Mouse (Mus musculus) neural tube, embryonic 14.5 days (tissue): ENCODE data around the gene 4921536K21Rik. TPM values are rescaled to one million over a fixed set of nuclear protein-coding genes. Genes with fewer than 3 reads are reported as not detected.

Experiments used
- ATAC-seq: fragments of 200-750 bp; cut with Nextera tagmentation; 2 replicates; pipeline ENCODE4 v1.8.0; 2017; ENCODE audit warnings: low read depth, mild to moderate bottlenecking, moderate TSS enrichment, moderate library complexity
- H3K27ac ChIP-seq: fragments of 300-500 bp; sonication (generic); 2 replicates; pipeline ENCODE4 v1.5.1; 2014; ENCODE audit warnings: low read depth, mild to moderate bottlenecking, control low read depth, low read length, moderate library complexity, mixed read lengths
- H3K27me3 ChIP-seq: fragments of 300-500 bp; sonication (generic); 2 replicates; pipeline ENCODE4 v1.6.1; 2014; ENCODE audit warnings: low read length; ENCODE audit not compliant: control insufficient read depth, insufficient read depth
- H3K36me3 ChIP-seq: fragments of 300-500 bp; sonication (generic); 2 replicates; pipeline ENCODE4 v1.6.1; 2014; ENCODE audit warnings: low read length, mixed read lengths; ENCODE audit not compliant: control insufficient read depth, insufficient read depth
- H3K4me1 ChIP-seq: fragments of 300-500 bp; sonication (generic); 2 replicates; pipeline ENCODE4 v1.6.1; 2014; ENCODE audit warnings: low read length; ENCODE audit not compliant: control insufficient read depth, insufficient read depth
- H3K4me2 ChIP-seq: fragments of 300-500 bp; sonication (generic); 2 replicates; pipeline ENCODE4 v1.6.1; 2014; ENCODE audit warnings: mild to moderate bottlenecking, low read depth, low read length, control low read depth
- H3K4me3 ChIP-seq: fragments of 300-500 bp; sonication (generic); 2 replicates; pipeline ENCODE4 v1.5.1; 2014; ENCODE audit warnings: low read depth, low read length, control low read depth, mixed read lengths
- H3K9ac ChIP-seq: fragments of 300-500 bp; sonication (generic); replicated peaks from 2 replicates; pipeline ENCODE4 v1.6.1; 2014; ENCODE audit warnings: low read depth, mild to moderate bottlenecking, control low read depth, low read length, mixed read lengths
- H3K9me3 ChIP-seq: fragments of 300-500 bp; sonication (generic); 2 replicates; pipeline ENCODE4 v1.6.1; 2016; ENCODE audit warnings: low read length; ENCODE audit not compliant: control insufficient read depth
- WGBS: fragments of 180-500 bp; shearing (Covaris S2); extraction: QIAGEN DNeasy Blood & Tissue Kit; methylation state at CpG from one replicate; pipeline ENCODE4 v1.1.7; 2014; 5-methylcytosine and 5-hydroxymethylcytosine counted together
- polyA plus RNA-seq: library from polyadenylated mRNA; unstranded; fragments of >200 nt; fragmentation: Nextera tagmentation; extraction: Ambion mirVana; gene quantifications from 2 replicates; pipeline ENCODE4 v1.2.1, GENCODE M21; 2014

4921536K21Rik gene
- polyA plus RNA-seq, 1 experiment from 2014 or later, result 0.17 TPM

DNA sequence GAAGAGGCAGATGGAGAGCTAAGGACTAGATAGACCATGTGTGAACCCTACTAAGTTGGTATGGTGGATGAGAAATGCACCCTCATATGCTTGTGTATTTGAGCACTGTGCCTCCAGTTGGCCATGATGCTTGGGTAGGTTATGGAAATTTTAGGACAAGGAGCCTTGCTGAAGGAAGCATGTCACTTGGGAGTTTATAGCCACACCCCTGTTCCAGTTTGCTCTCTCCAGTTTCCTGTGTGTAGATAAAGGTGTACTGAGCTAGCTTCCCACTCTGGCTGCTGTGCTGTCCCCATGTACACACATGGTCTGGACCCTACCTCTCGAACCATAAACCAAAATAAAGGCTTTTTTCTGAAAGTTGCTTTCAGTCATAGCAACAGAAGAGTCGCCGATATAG, 40.7 kb downstream of the 4921536K21Rik start:
- no peaks in the 10 kb centered on the region for H3K36me3 ChIP-seq
- H3K4me2 ChIP-seq, result no peak overlapping the region
- no peaks in the 10 kb centered on the region for H3K27me3 ChIP-seq
- no peak overlapping the region for H3K4me3 ChIP-seq
- no peak for ATAC-seq
- no peaks in the 10 kb centered on the region for H3K9me3 ChIP-seq
- 0 out of 2 replicates have a peak, but pooled peaks cover 4% of the 10 kb centered on the region for H3K4me1 ChIP-seq
- no peak overlapping the region for H3K9ac ChIP-seq
- peak overlapping the region; percentile 58; the same call in 1 of the 2 replicates for H3K27ac ChIP-seq
- WGBS, result 91% methylated on average over 3 of the region's 3 CpGs

DNA sequence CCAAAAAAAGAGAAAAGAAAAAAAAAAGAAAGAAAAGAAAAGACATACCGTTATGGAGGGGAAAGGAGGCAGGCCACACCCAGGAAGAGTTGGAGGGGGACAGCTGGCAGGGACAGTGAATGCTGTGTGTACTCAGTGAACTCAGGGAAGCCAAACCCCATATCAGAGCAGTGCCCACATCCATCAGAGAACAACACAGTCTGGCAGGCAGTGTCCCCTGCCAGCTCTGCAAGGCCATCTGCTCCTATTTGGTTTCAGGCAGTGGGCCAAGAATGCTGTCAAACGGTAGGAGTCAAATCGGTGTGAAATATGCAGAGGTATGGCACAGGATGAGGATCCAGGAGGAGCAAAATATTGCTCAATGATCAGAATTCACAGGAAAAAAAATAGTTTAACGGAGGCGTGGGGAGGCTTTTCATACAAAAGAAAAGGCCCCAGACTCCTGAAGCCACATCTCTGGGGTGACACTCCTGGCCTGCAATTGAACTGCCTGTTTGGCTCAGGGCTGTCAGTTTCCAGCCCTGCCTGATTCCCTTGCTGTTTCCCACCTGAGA, 41.3 kb downstream of the 4921536K21Rik start:
- Histone ChIP-seq H3K27me3 (no peaks in the 10 kb centered on the region), H3K4me3 (no peak overlapping the region), H3K4me1 (0 out of 2 replicates have a peak, but pooled peaks cover 4% of the 10 kb centered on the region), H3K36me3 (no peaks in the 10 kb centered on the region), H3K4me2 (no peak overlapping the region), H3K9ac (no peak overlapping the region), H3K27ac (peak overlapping the region; percentile 58), H3K9me3 (no peaks in the 10 kb centered on the region)
- WGBS, result 52% methylated on average over 5 of the region's 5 CpGs
- ATAC-seq, result peak; percentile 93

DNA sequence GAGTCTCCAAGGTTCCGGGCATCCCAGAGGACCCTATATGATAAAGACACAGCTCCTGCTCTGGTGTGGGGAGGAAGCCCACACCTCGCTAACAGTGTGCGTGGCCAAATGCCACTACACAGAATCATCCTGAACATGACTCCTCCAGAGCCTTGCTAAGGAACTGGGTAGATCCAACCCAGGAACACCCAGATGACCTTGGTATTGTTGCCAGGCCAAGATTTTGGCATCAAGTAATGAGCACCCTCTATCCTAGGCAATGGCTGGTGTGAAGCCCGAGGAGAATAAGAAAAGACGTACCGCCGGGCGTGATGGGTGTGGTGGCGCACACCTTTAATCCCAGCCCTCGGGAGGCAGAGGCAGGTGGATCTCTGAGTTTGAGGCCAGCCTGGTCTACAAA, 41.9 kb downstream of the 4921536K21Rik start:
- H3K9ac ChIP-seq, result no peak overlapping the region
- no peak overlapping the region for H3K4me2 ChIP-seq
- 0 out of 2 replicates have a peak, but pooled peaks cover 4% of the 10 kb centered on the region for H3K4me1 ChIP-seq
- 92% methylated on average over 10 of the region's 10 CpGs for WGBS
- peak overlapping the region; percentile 58; the same call in 1 of the 2 replicates for H3K27ac ChIP-seq
- no peaks in the 10 kb centered on the region for H3K9me3 ChIP-seq
- H3K36me3 ChIP-seq, result no peaks in the 10 kb centered on the region
- H3K4me3 ChIP-seq, result no peak overlapping the region
- H3K27me3 ChIP-seq, result no peaks in the 10 kb centered on the region
- ATAC-seq, result no peak

DNA sequence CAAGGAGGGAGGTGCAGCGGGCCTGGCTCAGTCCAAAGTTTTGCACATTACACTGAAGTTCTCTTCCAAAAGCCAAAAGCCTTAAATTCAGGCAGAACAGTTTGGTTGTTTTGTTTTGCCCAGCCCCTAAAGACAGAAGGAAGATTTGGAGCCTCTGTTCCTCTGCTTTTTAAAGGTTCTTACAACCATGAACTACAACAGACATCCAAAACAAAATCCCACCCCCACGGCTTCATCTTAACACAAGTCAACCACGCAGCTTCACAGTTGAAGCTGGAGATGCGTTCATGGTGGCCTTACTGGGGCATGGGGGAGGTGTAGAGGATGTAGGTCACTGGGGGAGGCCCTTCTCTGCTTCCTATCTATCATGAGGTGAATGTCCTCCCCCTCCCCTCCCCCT, 43.0 kb downstream of the 4921536K21Rik start:
- no peaks in the 10 kb centered on the region for H3K27me3 ChIP-seq
- 82% methylated on average over 4 of the region's 4 CpGs for WGBS

DNA sequence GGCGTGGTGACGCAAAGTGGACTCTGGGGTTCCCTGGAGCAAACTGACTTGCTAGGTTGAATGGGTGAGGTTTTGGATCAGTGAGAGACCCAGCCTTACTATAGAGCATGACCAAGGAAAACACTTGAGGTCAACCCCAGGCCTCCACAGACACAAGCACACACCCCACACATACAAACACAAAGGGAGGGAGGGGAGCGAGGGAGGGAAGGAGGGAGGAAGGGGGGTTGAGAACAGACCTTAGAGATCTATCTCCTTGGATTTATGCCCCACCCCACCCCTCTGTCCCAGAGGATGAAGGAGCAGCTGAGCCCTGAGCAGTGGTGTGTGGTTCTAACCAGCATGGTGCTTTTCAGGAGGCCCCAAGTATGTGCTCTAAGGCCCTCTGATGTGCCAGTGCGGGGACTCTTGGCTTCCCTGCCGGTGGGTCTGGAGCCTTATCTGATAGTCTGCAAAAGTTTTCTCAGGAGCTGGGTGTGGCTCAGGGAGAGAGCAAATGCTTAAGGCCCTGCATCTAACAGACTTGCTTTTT, 44.1 kb downstream of the 4921536K21Rik start:
- H3K27ac ChIP-seq, result no peak overlapping the region
- ATAC-seq, result no peak
- H3K27me3 ChIP-seq, result no peaks in the 10 kb centered on the region
- no peak overlapping the region for H3K4me3 ChIP-seq
- H3K9ac ChIP-seq, result no peak overlapping the region
- no peaks in the 10 kb centered on the region for H3K9me3 ChIP-seq
- WGBS, result 73% methylated on average over 5 of the region's 5 CpGs
- H3K36me3 ChIP-seq, result no peaks in the 10 kb centered on the region
- H3K4me2 ChIP-seq, result no peak overlapping the region
- H3K4me1 ChIP-seq, result 0 out of 2 replicates have a peak, but pooled peaks cover 4% of the 10 kb centered on the region

More for the DNA sequence above, 43.0 kb downstream of the 4921536K21Rik start:
- no peak overlapping the region for H3K4me3 ChIP-seq
- 0 out of 2 replicates have a peak, but pooled peaks cover 4% of the 10 kb centered on the region for H3K4me1 ChIP-seq
- no peaks in the 10 kb centered on the region for H3K36me3 ChIP-seq
- no peak overlapping the region for H3K9ac ChIP-seq
- H3K9me3 ChIP-seq, result no peaks in the 10 kb centered on the region
- ATAC-seq, result no peak
- no peak overlapping the region for H3K4me2 ChIP-seq
- H3K27ac ChIP-seq, result no peak overlapping the region

- 75% methylated on average over 2 of the region's 2 CpGs for WGBS
- H3K27ac ChIP-seq, result no peak overlapping the region
- no peaks in the 10 kb centered on the region for H3K36me3 ChIP-seq
- H3K4me3 ChIP-seq, result no peak overlapping the region
- H3K9ac ChIP-seq, result no peak overlapping the region
- ATAC-seq, result no peak
- H3K4me1 ChIP-seq, result 0 out of 2 replicates have a peak, but pooled peaks cover 4% of the 10 kb centered on the region
- H3K4me2 ChIP-seq, result no peak overlapping the region
- H3K9me3 ChIP-seq, result no peaks in the 10 kb centered on the region
- no peaks in the 10 kb centered on the region for H3K27me3 ChIP-seq
Observed at GRCm38 (mm10) chr11:3850315-3850614, 44.6 kb downstream of the 4921536K21Rik start.

GRCm38 (mm10) chr11:3849469-3850314, 45.2 kb downstream of the 4921536K21Rik start:
- Histone ChIP-seq H3K4me2 (no peak overlapping the region), H3K27me3 (no peaks in the 10 kb centered on the region), H3K9ac (no peak overlapping the region), H3K4me3 (no peak overlapping the region), H3K27ac (no peak overlapping the region), H3K9me3 (no peaks in the 10 kb centered on the region), H3K4me1 (0 out of 2 replicates have a peak, but pooled peaks cover 4% of the 10 kb centered on the region), H3K36me3 (no peaks in the 10 kb centered on the region)
- ATAC-seq, result no peak
- 86% methylated on average over 15 of the region's 15 CpGs for WGBS

GRCm38 (mm10) chr11:3846351-3846750, 48.5 kb downstream of the 4921536K21Rik start:
- Histone ChIP-seq H3K36me3 (no peaks in the 10 kb centered on the region), H3K4me2 (no peak overlapping the region), H3K9ac (no peak overlapping the region), H3K27me3 (no peaks in the 10 kb centered on the region), H3K4me1 (no peaks in the 10 kb centered on the region), H3K27ac (no peak overlapping the region), H3K9me3 (no peaks in the 10 kb centered on the region), H3K4me3 (no peak overlapping the region)
- WGBS, result 52% methylated on average over 2 of the region's 2 CpGs
- no peak for ATAC-seq
